Mouse (Mus musculus) ES-E14 (cell line): ENCODE measurements around the gene Brap. TPM values are rescaled to one million over a fixed set of nuclear protein-coding genes. Genes with fewer than 3 reads are reported as not detected.

Experiments used
- DNase-seq: peaks from one replicate; pipeline ENCODE4 v3.0.0-alpha.2; 2013; ENCODE audit warnings: low read depth, low spot score
- H3K27ac ChIP-seq: 2 replicates; pipeline ENCODE4 v1.5.1; 2012; ENCODE audit warnings: low read depth, mild to moderate bottlenecking, low read length, moderate library complexity, mixed read lengths; ENCODE audit not compliant: poor library complexity, insufficient read depth, severe bottlenecking
- H3K36me3 ChIP-seq: 2 replicates; pipeline ENCODE4 v1.6.1; 2012; ENCODE audit warnings: mild to moderate bottlenecking, low read length, moderate library complexity, mixed read lengths; ENCODE audit not compliant: control insufficient read depth, poor library complexity, insufficient read depth, severe bottlenecking
- H3K4me1 ChIP-seq, 2 experiments: fragments of 150-350 bp in 1 of 2; sonication (generic) in 1 of 2; 2 replicates each; pipeline ENCODE4 v1.6.1; 2012; ENCODE audit warnings: low read length in 2 of 2, mild to moderate bottlenecking in 1 of 2, mixed read lengths in 1 of 2; ENCODE audit not compliant: control insufficient read depth in 2 of 2, insufficient read depth in 2 of 2, poor library complexity in 1 of 2
- H3K4me3 ChIP-seq, 2 experiments: fragments of 150-350 bp in 1 of 2; sonication (generic) in 1 of 2; 2 replicates each; pipeline ENCODE4 v1.5.1; 2012; ENCODE audit warnings: low read length in 2 of 2, low read depth in 1 of 2, mild to moderate bottlenecking in 1 of 2, mixed read lengths in 1 of 2; ENCODE audit not compliant: insufficient read depth in 1 of 2, poor library complexity in 1 of 2, severe bottlenecking in 1 of 2
- H3K9ac ChIP-seq: 2 replicates; pipeline ENCODE4 v1.6.1; 2012; ENCODE audit warnings: low read depth, mild to moderate bottlenecking, low read length, mixed read lengths; ENCODE audit not compliant: poor library complexity, insufficient read depth, severe bottlenecking
- H3K9me3 ChIP-seq: fragments of 150-350 bp; sonication (generic); 2 replicates; pipeline ENCODE4 v1.6.1; 2012; ENCODE audit warnings: low read depth, mild to moderate bottlenecking, low read length; ENCODE audit not compliant: control insufficient read depth, insufficient read depth
- CHD2 ChIP-seq: IDR thresholded peaks from 2 replicates; pipeline ENCODE4 v1.6.1; 2014; ENCODE audit warnings: mild to moderate bottlenecking, low read depth, low read length, inconsistent platforms
- HCFC1 ChIP-seq: IDR thresholded peaks from 2 replicates; pipeline ENCODE4 v1.6.1; 2012; ENCODE audit warnings: low read length, inconsistent platforms, borderline replicate concordance; ENCODE audit not compliant: insufficient read depth
- MAFK ChIP-seq: IDR thresholded peaks from 2 replicates; pipeline ENCODE4 v1.6.1; 2014; ENCODE audit warnings: mild to moderate bottlenecking, low read depth, low read length, inconsistent platforms; ENCODE audit not compliant: insufficient read depth
- ZC3H11A ChIP-seq: IDR thresholded peaks from 2 replicates; pipeline ENCODE4 v1.6.1; 2012; ENCODE audit warnings: low read depth, mild to moderate bottlenecking, inconsistent platforms, low read length, borderline replicate concordance
- ZNF384 ChIP-seq: IDR thresholded peaks from 2 replicates; pipeline ENCODE4 v1.6.1; 2012; ENCODE audit warnings: low read depth, low read length, inconsistent platforms
- in situ Hi-C, 2 experiments: fragments of 600-800 bp; cut with MboI; formaldehyde crosslinking; loops; one replicate each; pipeline ENCODE4 v1.15.1; 2025; ENCODE audit warnings: low sequenced_read_pairs in 2 of 2, inconsistent platforms in 1 of 2; ENCODE audit not compliant: unreplicated experiment in 2 of 2
- total RNA-seq: library from RNA; depleted of rRNA; stranded (reverse); fragments of 300-350 nt; gene quantifications from 2 replicates; pipeline ENCODE4 v1.2.3, GENCODE M21; 2012

Gene Brap
- total RNA-seq, 1 experiment, result 31.8 TPM

DNA sequence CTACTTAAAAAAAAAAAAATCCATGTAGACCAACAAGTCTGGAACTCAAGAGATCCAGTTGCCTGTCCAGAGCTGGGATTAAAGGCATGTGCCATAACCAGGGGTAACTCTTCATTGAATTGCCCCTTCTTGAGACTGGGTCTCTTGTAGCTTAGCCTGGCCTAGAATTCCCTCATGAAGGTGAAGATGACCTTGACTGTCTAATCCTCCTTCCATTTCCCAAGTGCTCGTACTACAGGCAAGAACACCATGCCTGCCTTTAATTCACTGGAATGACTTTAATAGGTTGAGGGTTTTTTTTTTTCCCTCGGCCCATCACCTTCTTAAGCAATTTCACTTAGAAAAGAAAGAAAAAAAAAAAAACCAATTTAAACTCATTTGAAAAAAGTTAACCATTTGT lies 50.0 kb downstream of the Brap start:
- H3K4me3 ChIP-seq, result peak overlapping the region in 1 of 2 experiments; percentile 73; a peak in 2 of 4 replicates
- H3K9me3 ChIP-seq, result no peaks in the 10 kb centered on the region
- TF ChIP-seq HCFC1, result no peak
- no peak for TF ChIP-seq ZNF384
- no peaks in the 10 kb centered on the region for H3K36me3 ChIP-seq
- no peak overlapping the region; the same call in 1 of the 2 replicates for H3K9ac ChIP-seq
- no peak overlapping the region; the same call in 1 of the 2 replicates for H3K27ac ChIP-seq
- DNase-seq, result no peak
- in situ Hi-C loops, result no loop called here
- H3K4me1 ChIP-seq, result peaks cover 6 to 7% of the 10 kb centered on the region in 2 experiments; a peak in 2 of 4 replicates

DNA sequence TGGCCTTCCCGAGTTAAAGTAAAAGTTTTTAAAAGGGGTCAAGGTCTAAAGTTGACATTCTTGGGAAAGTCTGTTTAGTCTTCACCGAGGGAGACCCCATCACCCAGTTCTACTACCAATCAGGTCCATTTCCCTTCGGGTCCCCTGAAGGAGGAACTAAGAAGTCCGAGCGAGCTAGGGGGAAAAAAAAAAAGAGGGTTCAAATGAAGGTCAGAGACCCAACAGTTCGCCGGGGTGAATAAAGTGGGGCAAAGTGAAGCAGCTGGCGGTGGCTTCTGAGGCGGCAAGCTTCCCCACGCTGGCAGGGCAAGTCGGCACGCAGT lies 50.4 kb downstream of the Brap start:
- in situ Hi-C loops, result no loop called here
- Histone ChIP-seq H3K9me3 (no peaks in the 10 kb centered on the region), H3K36me3 (no peaks in the 10 kb centered on the region), H3K9ac (peak overlapping the region; percentile 80), H3K4me1 (peaks cover 6 to 10% of the 10 kb centered on the region in 2 experiments; a peak in 3 of 4 replicates), H3K4me3 (peak overlapping the region; percentile 73 to 95), H3K27ac (peak overlapping the region; percentile 85)
- no peak for DNase-seq
- TF ChIP-seq CHD2 (0 out of 2 replicates have a peak, but pooled peaks have one; percentile 16), HCFC1 (no peak), ZNF384 (peak; percentile 82), MAFK (no peak), ZC3H11A (no peak)

DNA sequence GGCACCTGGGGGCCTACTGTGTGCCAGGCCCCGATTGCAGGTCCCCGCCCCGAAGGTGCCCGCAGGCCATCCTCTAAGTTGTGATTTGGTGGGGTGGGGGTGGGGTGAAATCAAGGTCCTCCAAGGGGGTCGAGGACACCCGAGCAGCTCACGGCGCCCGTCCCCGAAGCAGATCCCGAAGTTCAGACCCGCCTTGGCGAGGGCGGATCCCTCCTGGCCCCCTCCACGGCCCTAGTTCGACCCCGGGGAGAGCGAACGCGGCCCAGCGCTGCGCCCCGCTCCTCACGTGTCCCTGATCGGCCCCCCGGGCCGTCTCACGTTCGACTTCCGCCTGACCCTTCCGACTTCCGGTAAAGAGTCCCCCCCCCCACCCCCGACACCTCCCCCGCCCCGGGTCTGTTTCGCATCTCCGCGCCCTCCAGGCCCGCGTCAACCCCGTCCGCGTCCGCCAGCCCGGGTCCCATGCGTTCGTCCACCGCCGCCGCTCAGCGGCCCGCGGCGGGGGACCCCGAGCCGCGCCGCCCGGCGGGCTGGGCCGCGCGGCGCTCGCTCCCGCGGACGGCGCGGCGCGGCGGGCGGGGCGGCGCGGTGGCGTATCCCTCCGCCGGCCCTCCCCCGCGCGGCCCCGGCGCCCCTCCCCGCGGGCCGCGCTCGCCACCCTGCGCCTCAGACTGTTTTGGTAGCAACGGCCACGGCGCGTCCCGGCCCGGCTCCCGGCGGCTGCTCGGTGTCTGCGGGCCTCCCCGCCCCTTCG lies 51.0 kb downstream of the Brap start, which contains the start of gene Atxn2:
Atxn2 (plus strand) TSS at position 164 of the 754 bp plus-strand sequence.
- peak within 1 kb of the TSS; percentile 93 for H3K9ac ChIP-seq
- H3K4me1 ChIP-seq, result peaks cover 6 to 14% of the 10 kb centered on the region in 2 experiments; a peak in 3 of 4 replicates
- TF ChIP-seq MAFK (no peak), HCFC1 (peak; percentile 53; the same call in 1 of the 2 replicates), ZNF384 (no peak), ZC3H11A (no peak), CHD2 (0 out of 2 replicates have a peak, but pooled peaks have one; percentile 11)
- peak within 1 kb of the TSS; percentile 73 to 95 for H3K4me3 ChIP-seq
- H3K36me3 ChIP-seq, result no peaks in the 10 kb centered on the region
- H3K27ac ChIP-seq, result peak within 1 kb of the TSS; percentile 85
- in situ Hi-C loops, result no loop called here
- no peaks in the 10 kb centered on the region for H3K9me3 ChIP-seq
- DNase-seq, result peak; percentile 64

DNA sequence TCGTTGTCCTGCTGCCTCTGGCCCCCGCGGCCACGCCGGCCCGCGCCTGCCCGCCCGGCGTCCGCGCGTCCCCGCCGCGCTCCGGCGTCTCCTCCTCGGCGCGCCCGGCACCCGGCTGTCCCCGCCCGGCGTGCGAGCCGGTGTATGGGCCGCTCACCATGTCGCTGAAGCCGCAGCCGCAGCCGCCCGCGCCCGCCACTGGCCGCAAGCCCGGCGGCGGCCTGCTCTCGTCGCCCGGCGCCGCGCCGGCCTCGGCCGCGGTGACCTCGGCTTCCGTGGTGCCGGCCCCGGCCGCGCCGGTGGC lies 51.5 kb downstream of the Brap start:
- Histone ChIP-seq H3K36me3 (no peaks in the 10 kb centered on the region), H3K4me3 (peak overlapping the region; percentile 73 to 95; a peak in 3 of 4 replicates), H3K27ac (peak overlapping the region; percentile 85), H3K9me3 (no peaks in the 10 kb centered on the region), H3K4me1 (peaks cover 6 to 16% of the 10 kb centered on the region in 2 experiments; a peak in 3 of 4 replicates), H3K9ac (peak overlapping the region; percentile 93)
- no peak for DNase-seq
- in situ Hi-C loops, result no loop called here
- TF ChIP-seq ZC3H11A, result no peak
- no peak for TF ChIP-seq ZNF384
- no peak for TF ChIP-seq CHD2
- TF ChIP-seq HCFC1, result no peak
- no peak for TF ChIP-seq MAFK
